Mouse (Mus musculus) limb, embryonic 13.5 days (tissue): ENCODE measurements around the gene Rbpjl. TPM values are rescaled to one million over a fixed set of nuclear protein-coding genes. Genes with fewer than 3 reads are reported as not detected.

Source experiments
- ATAC-seq: fragments of 200-750 bp; cut with Nextera tagmentation; 2 replicates; pipeline ENCODE4 v1.8.0; 2017; ENCODE audit warnings: low read depth, moderate number of reproducible peaks, moderate TSS enrichment; ENCODE audit not compliant: low FRiP score
- H3K27ac ChIP-seq: fragments of 300-500 bp; sonication (generic); 2 replicates; pipeline ENCODE4 v1.5.1; 2015; ENCODE audit warnings: inconsistent platforms, mild to moderate bottlenecking, moderate library complexity
- H3K27me3 ChIP-seq: fragments of 300-500 bp; sonication (generic); 2 replicates; pipeline ENCODE4 v1.6.1; 2015; ENCODE audit warnings: mild to moderate bottlenecking, inconsistent platforms
- H3K36me3 ChIP-seq: fragments of 300-500 bp; sonication (generic); 2 replicates; pipeline ENCODE4 v1.6.1; 2015; ENCODE audit warnings: inconsistent platforms, mild to moderate bottlenecking, moderate library complexity
- H3K4me1 ChIP-seq: fragments of 300-500 bp; sonication (generic); 2 replicates; pipeline ENCODE4 v1.6.1; 2015; ENCODE audit warnings: inconsistent platforms
- H3K4me2 ChIP-seq: fragments of 300-500 bp; sonication (generic); replicated peaks from 2 replicates; pipeline ENCODE4 v1.6.1; 2015; ENCODE audit warnings: inconsistent platforms, mild to moderate bottlenecking, moderate library complexity
- H3K4me3 ChIP-seq: fragments of 300-500 bp; sonication (generic); 2 replicates; pipeline ENCODE4 v1.5.1; 2015; ENCODE audit warnings: moderate library complexity, mild to moderate bottlenecking, inconsistent platforms
- H3K9ac ChIP-seq: fragments of 300-500 bp; sonication (generic); 2 replicates; pipeline ENCODE4 v1.6.1; 2015; ENCODE audit warnings: mild to moderate bottlenecking, inconsistent platforms
- H3K9me3 ChIP-seq: fragments of 300-500 bp; sonication (generic); 2 replicates; pipeline ENCODE4 v1.6.1; 2016; ENCODE audit warnings: inconsistent platforms
- WGBS: fragments of 180-500 bp; shearing (Covaris S2); methylation state at CpG from one replicate; pipeline ENCODE4 v1.1.7; 2015; 5-methylcytosine and 5-hydroxymethylcytosine counted together
- polyA plus RNA-seq: library from polyadenylated mRNA; unstranded; fragments of >200 nt; fragmentation: Nextera tagmentation; extraction: Ambion mirVana; gene quantifications from 2 replicates; pipeline ENCODE4 v1.2.1, GENCODE M21; 2015

The Rbpjl gene
- polyA plus RNA-seq, 1 experiment from 2014 or later, result 1.6 TPM

- peak overlapping the region; percentile 56 for H3K27ac ChIP-seq
- peak overlapping the region; percentile 36 for H3K4me2 ChIP-seq
- no peak overlapping the region for H3K4me3 ChIP-seq
- ATAC-seq, result no peak
- H3K9ac ChIP-seq, result 0 out of 2 replicates have a peak overlapping the region, but pooled peaks have one; percentile 4
- 71% methylated on average over 9 of the region's 9 CpGs for WGBS
- H3K9me3 ChIP-seq, result no peaks in the 10 kb centered on the region
- H3K27me3 ChIP-seq, result 0 out of 2 replicates have a peak, but pooled peaks cover 10% of the 10 kb centered on the region
- H3K36me3 ChIP-seq, result peaks cover 13% of the 10 kb centered on the region
- peaks cover 81% of the 10 kb centered on the region for H3K4me1 ChIP-seq
Measured at GRCm38 (mm10) chr2:164433278-164433895, 30.4 kb downstream of the Rbpjl start.

- no peak overlapping the region for H3K4me3 ChIP-seq
- H3K4me1 ChIP-seq, result peaks cover 94% of the 10 kb centered on the region
- H3K9ac ChIP-seq, result no peak overlapping the region
- no peak overlapping the region for H3K27ac ChIP-seq
- WGBS, result 40% methylated on average over 3 of the region's 3 CpGs
- no peak for ATAC-seq
- H3K27me3 ChIP-seq, result 0 out of 2 replicates have a peak, but pooled peaks cover 3% of the 10 kb centered on the region
- no peaks in the 10 kb centered on the region for H3K9me3 ChIP-seq
- H3K4me2 ChIP-seq, result no peak overlapping the region
- H3K36me3 ChIP-seq, result no peaks in the 10 kb centered on the region; the same call in 1 of the 2 replicates
Measured at GRCm38 (mm10) chr2:164434681-164435080, 31.7 kb downstream of the Rbpjl start.

- Histone ChIP-seq H3K9me3 (no peaks in the 10 kb centered on the region), H3K27me3 (no peaks in the 10 kb centered on the region), H3K27ac (peak overlapping the region; percentile 2; the same call in 1 of the 2 replicates), H3K4me3 (no peak overlapping the region), H3K36me3 (no peaks in the 10 kb centered on the region), H3K4me2 (no peak overlapping the region), H3K4me1 (peaks cover 99% of the 10 kb centered on the region), H3K9ac (no peak overlapping the region)
- no peak for ATAC-seq
- WGBS, result 33% methylated on average over 5 of the region's 5 CpGs
Measured at GRCm38 (mm10) chr2:164435216-164436090, 32.5 kb downstream of the Rbpjl start.

GRCm38 (mm10) chr2:164436215-164436913 lies 33.4 kb downstream of the Rbpjl start:
- no peak overlapping the region for H3K4me3 ChIP-seq
- H3K9me3 ChIP-seq, result no peaks in the 10 kb centered on the region
- no peaks in the 10 kb centered on the region for H3K36me3 ChIP-seq
- H3K4me1 ChIP-seq, result peaks cover 99% of the 10 kb centered on the region
- peak overlapping the region; percentile 9; the same call in 1 of the 2 replicates for H3K9ac ChIP-seq
- H3K4me2 ChIP-seq, result peak overlapping the region; percentile 33
- H3K27ac ChIP-seq, result peak overlapping the region; percentile 63
- 15% methylated on average over 8 of the region's 8 CpGs for WGBS
- no peak for ATAC-seq
- peaks cover 3% of the 10 kb centered on the region; the same call in 1 of the 2 replicates for H3K27me3 ChIP-seq

- WGBS, result 57% methylated on average over 3 of the region's 3 CpGs
- H3K4me2 ChIP-seq, result peak overlapping the region; percentile 33; the same call in 1 of the 2 replicates
- H3K9ac ChIP-seq, result peak overlapping the region; percentile 9; the same call in 1 of the 2 replicates
- peaks cover 7% of the 10 kb centered on the region; the same call in 1 of the 2 replicates for H3K27me3 ChIP-seq
- no peaks in the 10 kb centered on the region for H3K36me3 ChIP-seq
- no peaks in the 10 kb centered on the region for H3K9me3 ChIP-seq
- no peak overlapping the region for H3K4me3 ChIP-seq
- peak overlapping the region; percentile 63 for H3K27ac ChIP-seq
- peaks cover 99% of the 10 kb centered on the region for H3K4me1 ChIP-seq
- 0 out of 2 replicates have a peak, but pooled peaks have one; percentile 17 for ATAC-seq
Measured at GRCm38 (mm10) chr2:164436961-164437360, 34.0 kb downstream of the Rbpjl start.

- H3K27me3 ChIP-seq, result peaks cover 7% of the 10 kb centered on the region; the same call in 1 of the 2 replicates
- H3K9ac ChIP-seq, result no peak overlapping the region
- peaks cover 96% of the 10 kb centered on the region for H3K4me1 ChIP-seq
- no peak for ATAC-seq
- 37% methylated on average over 6 of the region's 6 CpGs for WGBS
- no peaks in the 10 kb centered on the region for H3K36me3 ChIP-seq
- H3K27ac ChIP-seq, result no peak overlapping the region
- no peaks in the 10 kb centered on the region for H3K9me3 ChIP-seq
- H3K4me2 ChIP-seq, result no peak overlapping the region
- no peak overlapping the region for H3K4me3 ChIP-seq
Measured at GRCm38 (mm10) chr2:164437710-164438109, 34.8 kb downstream of the Rbpjl start.

GRCm38 (mm10) chr2:164438257-164438656 lies 35.3 kb downstream of the Rbpjl start:
- H3K27ac ChIP-seq, result no peak overlapping the region
- no peaks in the 10 kb centered on the region for H3K36me3 ChIP-seq
- peaks cover 7% of the 10 kb centered on the region; the same call in 1 of the 2 replicates for H3K27me3 ChIP-seq
- H3K4me2 ChIP-seq, result no peak overlapping the region
- H3K4me1 ChIP-seq, result peaks cover 92% of the 10 kb centered on the region
- H3K4me3 ChIP-seq, result no peak overlapping the region
- no peak overlapping the region for H3K9ac ChIP-seq
- no peaks in the 10 kb centered on the region for H3K9me3 ChIP-seq
- WGBS, result 40% methylated on average over 8 of the region's 8 CpGs
- ATAC-seq, result no peak

GRCm38 (mm10) chr2:164439001-164439421 lies 36.1 kb downstream of the Rbpjl start:
- H3K4me1 ChIP-seq, result peaks cover 91% of the 10 kb centered on the region
- no peak for ATAC-seq
- no peaks in the 10 kb centered on the region for H3K36me3 ChIP-seq
- peaks cover 7% of the 10 kb centered on the region; the same call in 1 of the 2 replicates for H3K27me3 ChIP-seq
- no peak overlapping the region for H3K27ac ChIP-seq
- no peak overlapping the region for H3K4me2 ChIP-seq
- WGBS, result 64% methylated on average over 3 of the region's 3 CpGs
- no peak overlapping the region for H3K9ac ChIP-seq
- no peak overlapping the region for H3K4me3 ChIP-seq
- H3K9me3 ChIP-seq, result no peaks in the 10 kb centered on the region

- Histone ChIP-seq H3K4me1 (peaks cover 78% of the 10 kb centered on the region), H3K9me3 (no peaks in the 10 kb centered on the region), H3K9ac (no peak overlapping the region), H3K27ac (no peak overlapping the region), H3K4me3 (no peak overlapping the region), H3K4me2 (peak overlapping the region; percentile 30), H3K27me3 (peaks cover 7% of the 10 kb centered on the region; the same call in 1 of the 2 replicates), H3K36me3 (no peaks in the 10 kb centered on the region)
- WGBS, result 53% methylated on average over 5 of the region's 5 CpGs
- no peak for ATAC-seq
Measured at GRCm38 (mm10) chr2:164440314-164440713, 37.4 kb downstream of the Rbpjl start.

GRCm38 (mm10) chr2:164441155-164441554 lies 38.2 kb downstream of the Rbpjl start:
- peak overlapping the region; percentile 72 for H3K4me3 ChIP-seq
- no peak overlapping the region for H3K27ac ChIP-seq
- no peaks in the 10 kb centered on the region for H3K9me3 ChIP-seq
- H3K36me3 ChIP-seq, result no peaks in the 10 kb centered on the region
- H3K4me2 ChIP-seq, result peak overlapping the region; percentile 86
- H3K27me3 ChIP-seq, result peaks cover 10% of the 10 kb centered on the region; the same call in 1 of the 2 replicates
- H3K4me1 ChIP-seq, result peaks cover 70% of the 10 kb centered on the region
- 37% methylated on average over 8 of the region's 8 CpGs for WGBS
- no peak for ATAC-seq
- peak overlapping the region; percentile 51 for H3K9ac ChIP-seq

- no peaks in the 10 kb centered on the region for H3K36me3 ChIP-seq
Measured at GRCm38 (mm10) chr2:164441731-164442130, 38.8 kb downstream of the Rbpjl start.

More at GRCm38 (mm10) chr2:164441731-164442130, 38.8 kb downstream of the Rbpjl start:
- Histone ChIP-seq H3K9ac (peak overlapping the region; percentile 88), H3K27ac (no peak overlapping the region), H3K9me3 (no peaks in the 10 kb centered on the region), H3K4me2 (peak overlapping the region; percentile 86), H3K4me3 (peak overlapping the region; percentile 72), H3K27me3 (peaks cover 10% of the 10 kb centered on the region; the same call in 1 of the 2 replicates), H3K4me1 (peaks cover 64% of the 10 kb centered on the region)
- ATAC-seq, result no peak
- WGBS, result 27% methylated on average over 7 of the region's 7 CpGs
